Mouse (Mus musculus) bone marrow macrophage, adult 2 months (primary cell): ENCODE measurements at regions not wholly inside any gene's neighbourhood (a gene's known extent, or its start where the extent isn't known, plus 50 kb on each side); places are given as distances from the start of the nearest gene placed in this dataset.

ENCODE experiments used
- H3K27ac ChIP-seq: 2 replicates; pipeline ENCODE4 v1.5.1; 2012; ENCODE audit warnings: low read depth, low read length; ENCODE audit not compliant: insufficient read depth
- H3K4me1 ChIP-seq: 2 replicates; pipeline ENCODE4 v1.6.1; 2012; ENCODE audit warnings: low read length; ENCODE audit not compliant: control insufficient read depth, insufficient read depth
- H3K4me3 ChIP-seq: 2 replicates; pipeline ENCODE4 v1.5.1; 2012; ENCODE audit warnings: mild to moderate bottlenecking, low read length, moderate library complexity; ENCODE audit not compliant: insufficient read depth
- CTCF ChIP-seq: IDR thresholded peaks from 2 replicates; pipeline ENCODE4 v1.5.1; 2012; ENCODE audit warnings: low read depth, mild to moderate bottlenecking, low read length, moderate library complexity
- POLR2A ChIP-seq: IDR thresholded peaks from 2 replicates; pipeline ENCODE4 v1.6.1; 2012; ENCODE audit warnings: mild to moderate bottlenecking, low read depth, low read length, borderline replicate concordance

DNA sequence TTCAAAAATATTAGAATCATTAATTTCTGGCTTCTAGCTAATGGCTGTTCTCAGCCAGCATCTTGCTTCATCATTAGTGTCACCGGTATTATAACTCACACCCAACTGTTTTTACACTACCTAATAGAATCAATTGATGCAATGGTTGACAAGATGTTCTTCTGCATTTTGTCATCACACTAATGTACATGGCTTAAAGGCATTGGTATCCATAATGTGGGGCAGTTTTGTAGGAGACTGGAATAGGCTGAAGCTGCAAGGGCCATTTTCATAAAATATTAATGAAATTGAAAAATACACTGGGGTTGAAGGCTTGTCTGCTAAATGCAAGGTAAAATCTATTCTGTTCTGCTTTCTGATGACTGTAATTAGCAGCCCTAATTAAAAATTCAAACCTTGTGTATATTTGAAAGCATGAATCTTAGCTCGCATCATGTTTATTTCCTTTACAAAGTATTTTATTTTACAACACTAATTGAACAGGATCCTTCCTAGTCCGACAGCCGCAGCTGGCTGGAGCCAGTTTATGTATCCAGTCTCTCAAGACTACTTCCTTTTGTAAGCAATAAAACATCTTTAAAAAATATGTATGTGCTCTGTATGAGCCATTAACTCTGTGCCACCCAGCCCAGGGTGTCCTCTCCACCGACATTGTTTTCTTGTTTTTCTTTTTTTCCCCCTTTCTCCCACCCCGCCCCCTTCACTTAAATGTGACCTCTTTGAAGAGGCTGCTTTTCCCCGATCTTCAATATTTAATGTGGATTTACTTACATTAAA is 259.6 kb downstream of the Pou4f1 start:
- Histone ChIP-seq H3K4me1 (no peaks in the 10 kb centered on the region), H3K4me3 (no peak overlapping the region), H3K27ac (no peak overlapping the region)
- no peak for TF ChIP-seq CTCF
- no peak for TF ChIP-seq POLR2A

DNA sequence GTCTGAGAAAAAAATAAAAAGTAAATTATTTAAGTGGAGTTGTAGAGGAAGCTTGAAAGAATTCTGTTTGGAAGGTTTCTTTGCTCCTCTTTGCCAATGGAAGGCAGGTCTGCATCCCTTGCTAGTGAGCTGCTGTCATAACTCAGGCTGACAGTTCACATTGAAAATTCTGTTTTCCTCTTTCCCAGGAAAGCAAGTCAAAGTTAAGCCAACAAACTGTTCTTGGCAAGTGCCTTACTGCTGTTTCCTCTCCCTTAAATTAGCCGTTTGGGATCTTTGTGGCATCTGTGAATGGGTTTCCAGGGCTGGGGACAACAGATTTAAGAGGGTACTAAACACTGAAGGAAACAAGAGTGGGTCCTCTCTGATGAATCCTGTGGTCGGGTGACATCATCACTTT is 261.2 kb downstream of the Pou4f1 start:
- Histone ChIP-seq H3K27ac (no peak overlapping the region), H3K4me3 (no peak overlapping the region), H3K4me1 (no peaks in the 10 kb centered on the region)
- TF ChIP-seq POLR2A (no peak), CTCF (no peak)

DNA sequence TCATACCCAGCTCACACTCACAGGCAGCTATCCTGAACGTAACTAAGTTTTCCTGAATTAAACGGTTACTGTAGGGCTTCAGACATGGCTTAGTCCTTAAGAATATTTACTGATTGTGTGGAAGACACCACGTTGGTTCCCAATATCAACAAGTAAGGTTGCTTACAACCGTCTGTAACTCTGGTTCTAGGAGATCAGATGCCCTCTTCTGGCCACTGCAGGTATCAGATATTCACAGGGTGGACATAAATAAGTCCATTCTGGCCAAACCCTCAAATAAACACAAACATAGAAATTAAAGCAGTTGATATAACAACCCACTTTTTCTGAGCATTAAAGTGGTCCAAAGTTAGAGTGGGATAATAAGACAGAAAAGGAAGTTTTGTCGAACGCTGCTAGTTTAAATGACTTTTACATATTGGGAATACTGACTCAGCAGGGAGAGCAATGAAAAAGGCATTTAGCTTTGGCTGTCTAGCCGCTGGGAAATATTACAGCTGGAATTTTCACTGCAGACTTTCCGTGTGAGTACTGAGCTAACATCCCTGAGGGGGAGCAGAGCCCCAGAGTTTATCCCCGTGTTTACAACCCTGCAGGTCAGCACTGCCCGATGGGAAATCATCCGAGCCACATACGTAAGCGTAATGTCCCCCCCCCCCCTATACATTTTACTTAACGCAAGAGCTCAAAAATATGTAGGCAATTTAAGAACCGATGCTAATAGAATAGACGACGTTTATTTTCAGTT is 264.4 kb downstream of the Pou4f1 start:
- H3K27ac ChIP-seq = no peak overlapping the region
- H3K4me3 ChIP-seq = no peak overlapping the region
- no peak for TF ChIP-seq POLR2A
- no peak for TF ChIP-seq CTCF
- H3K4me1 ChIP-seq = no peaks in the 10 kb centered on the region

DNA sequence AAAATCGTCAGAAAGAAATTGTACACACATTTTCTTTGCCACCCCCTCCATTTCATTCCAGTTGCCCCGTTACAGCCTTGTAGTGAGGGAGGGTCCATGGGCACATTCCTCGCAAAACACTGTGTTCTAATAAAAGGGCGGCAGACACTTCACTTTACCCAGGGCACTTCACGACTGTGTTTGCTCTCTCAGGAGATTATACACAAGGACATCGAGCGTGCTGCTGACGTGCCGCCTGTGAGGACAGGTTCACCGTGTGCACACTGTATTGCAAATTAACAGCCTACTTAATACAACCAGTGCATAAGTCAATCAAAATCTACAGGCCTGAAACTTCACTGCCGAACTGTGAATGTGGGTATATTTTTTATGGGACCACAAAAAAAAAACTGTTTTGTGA is 274.6 kb downstream of the Pou4f1 start:
- Histone ChIP-seq H3K4me3 (no peak overlapping the region), H3K27ac (no peak overlapping the region), H3K4me1 (no peaks in the 10 kb centered on the region)
- TF ChIP-seq CTCF = no peak
- TF ChIP-seq POLR2A = no peak

DNA sequence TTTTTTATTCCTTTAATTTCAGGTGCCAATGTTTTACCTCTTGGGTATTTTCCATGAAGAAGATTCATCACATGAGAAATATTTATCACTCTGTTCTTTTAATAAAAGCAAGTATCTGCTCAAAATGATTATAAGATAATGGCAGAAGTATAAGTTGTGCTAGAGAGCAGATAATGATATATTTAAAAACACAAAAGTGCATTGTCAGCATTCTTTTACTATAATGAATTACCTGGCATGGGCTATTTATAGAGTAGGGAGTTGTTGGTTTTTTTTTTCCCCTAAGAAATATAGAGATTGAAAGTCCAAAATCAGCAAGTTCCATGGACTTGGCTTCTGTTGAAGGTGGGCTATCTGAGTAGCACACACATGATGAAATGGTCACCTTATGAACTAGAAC is 292.7 kb downstream of the Pou4f1 start:
- Histone ChIP-seq H3K4me1 (no peaks in the 10 kb centered on the region), H3K4me3 (no peak overlapping the region), H3K27ac (no peak overlapping the region)
- no peak for TF ChIP-seq POLR2A
- no peak for TF ChIP-seq CTCF

DNA sequence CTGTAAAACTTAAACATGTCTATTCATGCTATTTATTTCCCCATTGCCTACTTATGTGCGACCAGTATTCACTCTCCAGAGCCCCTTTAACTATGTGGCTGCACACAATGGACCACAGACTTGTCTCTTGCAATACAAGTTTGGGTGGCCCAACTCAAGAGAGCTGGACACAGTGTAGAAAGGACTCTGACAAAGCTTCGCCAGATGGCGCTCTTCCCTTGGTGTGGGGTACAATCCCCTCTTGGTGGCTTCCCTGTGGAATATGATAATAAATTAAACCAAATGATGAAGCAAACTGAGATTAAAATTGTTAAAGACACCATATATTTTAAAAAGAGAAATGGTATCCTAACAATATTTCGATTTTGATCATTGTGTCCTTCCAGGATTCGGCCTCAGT is 302.6 kb upstream of the Ednrb start:
- Histone ChIP-seq H3K4me3 (no peak overlapping the region), H3K4me1 (no peaks in the 10 kb centered on the region), H3K27ac (no peak overlapping the region)
- TF ChIP-seq CTCF (no peak), POLR2A (no peak)

DNA sequence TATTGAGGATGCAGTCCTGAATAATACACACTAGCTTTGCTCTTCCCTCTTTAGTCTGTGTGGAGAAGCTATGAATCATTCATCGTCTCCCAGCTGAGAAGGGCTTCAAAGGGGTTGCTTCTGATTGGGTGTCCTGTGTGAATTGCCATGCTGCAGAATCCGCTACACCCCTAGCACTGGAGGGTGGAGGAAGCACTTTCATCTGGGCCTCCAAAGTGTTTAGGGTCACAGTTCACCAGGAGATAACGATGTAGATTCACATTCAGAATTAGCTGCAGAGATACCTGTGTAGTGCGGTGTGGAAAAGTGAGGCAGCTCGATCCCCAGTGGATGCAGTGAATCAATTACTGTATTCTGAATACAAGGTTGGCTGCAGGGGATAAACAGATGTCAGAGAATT is 301.2 kb upstream of the Ednrb start:
- TF ChIP-seq CTCF = no peak
- Histone ChIP-seq H3K27ac (no peak overlapping the region), H3K4me3 (no peak overlapping the region), H3K4me1 (no peaks in the 10 kb centered on the region)

DNA sequence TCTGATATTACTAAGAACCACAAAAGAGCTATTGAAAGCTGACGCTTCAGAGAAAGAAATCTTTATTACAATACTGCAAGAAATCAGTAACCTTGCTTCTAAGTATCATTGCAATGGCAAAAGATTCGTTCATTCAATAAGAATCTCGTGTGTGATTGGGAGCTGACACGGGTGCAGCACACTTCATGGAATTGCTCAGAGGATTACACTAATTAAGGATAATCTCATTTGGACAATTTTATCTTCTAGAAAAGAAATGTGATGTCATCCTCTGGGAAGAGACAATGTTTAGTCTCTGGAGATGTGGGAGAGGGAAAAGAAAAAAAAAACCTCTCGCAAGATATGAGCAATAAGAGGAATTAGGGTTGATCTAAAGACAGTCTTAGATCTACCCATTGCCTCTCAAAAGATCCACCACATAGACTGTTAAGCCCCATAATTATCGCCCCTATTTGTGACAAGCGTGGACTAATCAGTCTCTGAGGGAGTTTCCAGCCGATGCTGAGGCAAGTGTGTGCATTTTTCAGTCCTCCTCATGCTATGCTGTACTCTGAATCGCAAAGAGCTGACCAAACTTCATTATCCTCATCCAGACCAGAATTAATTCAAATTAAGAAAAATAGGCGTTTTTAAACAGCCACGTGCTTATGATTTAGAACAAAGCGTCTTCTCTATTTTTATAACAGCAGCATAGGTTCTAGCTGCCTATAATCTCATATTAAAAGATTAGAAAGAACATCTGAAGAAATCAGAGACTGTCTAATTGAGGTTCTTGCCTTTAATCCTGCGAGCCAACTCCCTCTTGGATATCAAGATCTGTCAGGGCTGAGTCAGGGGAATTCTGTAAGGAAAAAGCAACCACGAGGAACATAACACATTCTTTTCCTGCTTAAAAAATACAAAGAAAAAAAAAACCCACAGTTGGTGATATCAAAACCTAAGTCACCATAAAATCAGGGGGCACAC is 271.1 kb upstream of the Ednrb start:
- H3K4me1 ChIP-seq = no peaks in the 10 kb centered on the region
- TF ChIP-seq CTCF (no peak), POLR2A (no peak)
- H3K4me3 ChIP-seq = no peak overlapping the region
- H3K27ac ChIP-seq = no peak overlapping the region

DNA sequence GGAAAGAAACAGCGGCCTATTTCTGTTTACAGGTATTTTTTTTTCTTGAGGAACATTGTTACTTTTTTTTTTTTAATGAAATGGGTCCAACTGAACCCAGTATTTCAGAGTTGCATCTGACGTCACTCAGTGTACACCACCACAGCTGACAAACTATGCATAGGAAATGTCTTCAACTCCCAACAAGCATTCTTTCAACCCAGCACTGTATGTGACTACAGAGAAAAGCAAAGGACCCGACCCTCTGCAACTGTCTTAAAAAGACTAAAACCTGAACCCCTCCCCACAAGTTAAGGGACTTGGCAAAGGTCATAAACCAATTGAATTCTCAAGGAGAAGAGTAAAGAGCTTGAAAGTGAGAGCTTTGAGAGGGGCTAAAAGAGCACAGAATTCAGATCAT is 270.0 kb upstream of the Ednrb start:
- TF ChIP-seq POLR2A (no peak), CTCF (no peak)
- no peak overlapping the region for H3K27ac ChIP-seq
- no peaks in the 10 kb centered on the region for H3K4me1 ChIP-seq
- no peak overlapping the region for H3K4me3 ChIP-seq
